Mouse (Mus musculus) intestine, postnatal 0 days (tissue): ENCODE data around the gene Tmed3. TPM values are rescaled to one million over a fixed set of nuclear protein-coding genes. Genes with fewer than 3 reads are reported as not detected.

Experiments used
- ATAC-seq: fragments of 200-750 bp; cut with Nextera tagmentation; 2 replicates; pipeline ENCODE4 v1.8.0; 2017; ENCODE audit warnings: mild to moderate bottlenecking, moderate TSS enrichment, moderate library complexity
- H3K27ac ChIP-seq: fragments of 300-500 bp; sonication (generic); 2 replicates; pipeline ENCODE4 v1.5.1; 2014; ENCODE audit warnings: mild to moderate bottlenecking, low read depth, low read length, moderate library complexity
- H3K27me3 ChIP-seq: fragments of 300-500 bp; sonication (generic); replicated peaks from 2 replicates; pipeline ENCODE4 v1.6.1; 2014; ENCODE audit warnings: low read length, mixed read lengths; ENCODE audit not compliant: control insufficient read depth, insufficient read depth
- H3K36me3 ChIP-seq: fragments of 300-500 bp; sonication (generic); 2 replicates; pipeline ENCODE4 v1.6.1; 2014; ENCODE audit warnings: mild to moderate bottlenecking, moderate library complexity; ENCODE audit not compliant: control insufficient read depth, insufficient read depth
- H3K4me1 ChIP-seq: fragments of 300-500 bp; sonication (generic); replicated peaks from 2 replicates; pipeline ENCODE4 v1.6.1; 2014; ENCODE audit warnings: antibody characterized with exemption, low read length, mixed read lengths; ENCODE audit not compliant: control insufficient read depth, insufficient read depth
- H3K4me2 ChIP-seq: fragments of 300-500 bp; sonication (generic); replicated peaks from 2 replicates; pipeline ENCODE4 v1.6.1; 2014; ENCODE audit warnings: low read depth, mild to moderate bottlenecking, moderate library complexity
- H3K4me3 ChIP-seq: fragments of 300-500 bp; sonication (generic); 2 replicates; pipeline ENCODE4 v1.5.1; 2014; ENCODE audit warnings: low read depth, low read length
- H3K9ac ChIP-seq: fragments of 300-500 bp; sonication (generic); 2 replicates; pipeline ENCODE4 v1.6.1; 2014; ENCODE audit warnings: mild to moderate bottlenecking, low read depth, low read length
- H3K9me3 ChIP-seq: fragments of 300-500 bp; sonication (generic); 2 replicates; pipeline ENCODE4 v1.6.1; 2016; ENCODE audit warnings: mixed run types; ENCODE audit not compliant: control insufficient read depth
- CTCF ChIP-seq: sonication (generic); IDR thresholded peaks from 2 replicates; pipeline ENCODE4 v1.5.1; 2016; ENCODE audit warnings: low read depth, mild to moderate bottlenecking, control low read depth, antibody characterized with exemption, moderate library complexity
- WGBS: fragments of 180-500 bp; shearing (Covaris S2); extraction: QIAGEN DNeasy Blood & Tissue Kit; methylation state at CpG from one replicate; pipeline ENCODE4 v1.1.7; 2014; 5-methylcytosine and 5-hydroxymethylcytosine counted together
- polyA plus RNA-seq: library from polyadenylated mRNA; unstranded; fragments of >200 nt; fragmentation: Nextera tagmentation; extraction: Ambion mirVana; gene quantifications from 2 replicates; pipeline ENCODE4 v1.2.1, GENCODE M21; 2015

The Tmed3 gene
- polyA plus RNA-seq: 115 TPM in 2 replicates

DNA sequence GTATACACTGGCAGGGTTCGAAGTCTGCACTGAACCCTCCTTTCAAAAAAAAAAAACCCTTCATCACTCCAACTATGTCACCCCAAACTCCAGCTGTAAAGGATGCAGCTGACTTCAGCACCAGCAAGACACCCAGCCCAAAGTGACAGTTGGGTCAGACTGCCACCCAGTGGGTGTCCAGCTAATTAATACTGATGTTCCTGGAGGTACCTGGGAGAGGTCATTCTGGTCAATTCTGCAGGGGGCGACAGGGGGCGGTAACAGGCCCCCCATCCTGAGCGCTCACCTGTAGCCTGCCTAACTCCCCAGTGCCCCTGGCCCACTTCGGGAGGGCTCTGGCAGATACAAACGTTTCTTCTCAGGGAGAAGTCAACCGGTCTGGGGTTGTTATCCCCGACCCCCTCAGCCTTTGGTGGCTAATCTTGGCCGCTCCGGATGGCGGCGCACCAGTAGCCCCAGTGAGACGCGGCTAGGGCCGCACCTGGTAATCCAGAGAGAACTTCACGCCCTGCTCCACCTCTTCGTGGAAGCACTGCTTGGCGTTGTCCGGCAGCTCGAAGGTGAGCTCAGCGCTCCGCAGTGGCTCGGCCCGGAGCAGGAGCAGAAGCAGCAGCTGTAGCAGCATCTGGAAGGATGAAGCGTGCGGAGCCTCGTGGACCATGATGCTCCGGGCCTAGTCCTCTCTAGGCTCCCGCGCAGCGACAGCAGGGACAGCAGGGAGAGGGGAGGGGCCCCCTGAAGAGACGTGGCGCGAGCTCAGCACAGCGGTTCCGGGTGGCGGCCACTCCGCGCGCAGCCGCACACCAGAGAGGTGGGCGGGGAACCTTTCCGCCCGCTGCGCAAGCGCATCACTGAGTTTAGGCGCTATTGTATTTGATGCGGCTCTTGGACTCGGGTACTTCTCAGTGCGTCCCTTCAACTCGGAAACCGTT, at the start of gene Tmed3:
Tmed3 (minus strand) TSS at position 804 of the 932 bp plus-strand sequence.
- WGBS: 2% methylated on average over 51 of the region's 52 CpGs
- Histone ChIP-seq H3K9ac (peak within 1 kb of the TSS; percentile 69), H3K4me1 (0 out of 2 replicates have a peak, but pooled peaks cover 2% of the 10 kb centered on the region), H3K36me3 (peaks cover 17% of the 10 kb centered on the region), H3K27ac (peak within 1 kb of the TSS; percentile 46), H3K4me3 (peak within 1 kb of the TSS; percentile 60), H3K9me3 (no peaks in the 10 kb centered on the region), H3K27me3 (no peaks in the 10 kb centered on the region), H3K4me2 (peak within 1 kb of the TSS; percentile 91)
- ATAC-seq: peak; percentile 98
- TF ChIP-seq CTCF: peak; percentile 57

DNA sequence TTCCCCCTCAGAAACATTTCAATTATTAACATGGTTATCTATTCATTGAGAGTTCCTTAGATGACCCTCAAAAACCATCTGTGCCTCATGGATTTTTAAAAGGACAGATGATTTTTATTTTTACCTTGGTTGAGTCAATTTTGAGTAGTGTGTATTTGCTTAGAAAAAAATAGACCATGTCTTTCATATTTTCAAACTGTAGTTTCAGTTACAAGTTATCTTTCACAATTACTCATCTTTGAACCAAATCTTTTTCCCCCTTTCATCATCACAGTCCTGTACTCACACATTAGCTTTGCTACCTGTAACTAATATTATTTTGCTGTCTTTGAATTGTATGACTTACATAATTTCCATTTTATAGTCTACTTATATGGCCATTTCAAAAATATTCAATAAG, 35.2 kb upstream of the Tmed3 start:
- no peak for ATAC-seq
- no peak overlapping the region for H3K4me3 ChIP-seq
- no peaks in the 10 kb centered on the region for H3K36me3 ChIP-seq
- no peaks in the 10 kb centered on the region for H3K4me1 ChIP-seq
- H3K9ac ChIP-seq: no peak overlapping the region
- no peak for TF ChIP-seq CTCF
- no peak overlapping the region for H3K27ac ChIP-seq
- 0 out of 2 replicates have a peak, but pooled peaks cover 4% of the 10 kb centered on the region for H3K27me3 ChIP-seq
- no peak overlapping the region for H3K4me2 ChIP-seq
- no peaks in the 10 kb centered on the region for H3K9me3 ChIP-seq

DNA sequence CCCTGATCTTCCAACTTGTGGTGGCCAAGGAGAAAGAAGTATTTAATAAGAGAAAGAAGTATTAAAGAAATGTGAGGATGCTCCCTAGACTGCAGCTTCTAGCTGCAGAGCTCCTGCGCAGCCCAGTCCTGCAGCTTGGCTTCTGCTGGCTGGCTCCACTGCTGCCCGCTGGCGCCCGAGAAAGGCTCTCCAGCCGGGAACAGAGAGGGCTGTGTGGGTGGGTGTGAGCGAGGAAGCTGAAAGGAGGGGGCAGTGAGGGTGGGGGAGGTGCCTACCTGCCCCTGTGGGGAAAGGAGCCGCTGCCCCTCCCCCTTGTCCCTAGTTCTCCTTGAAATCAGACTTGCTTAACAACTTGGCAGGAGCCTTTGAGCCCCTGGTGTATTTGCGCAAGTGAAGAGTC, 33.4 kb upstream of the Tmed3 start, which contains the start of gene Ankrd34c:
Ankrd34c (minus strand) TSS at position 181 of the 400 bp plus-strand sequence.
- ATAC-seq: no peak
- H3K4me1 ChIP-seq: no peaks in the 10 kb centered on the region
- H3K9ac ChIP-seq: no peak within 1 kb of the TSS
- no peak within 1 kb of the TSS for H3K4me3 ChIP-seq
- WGBS: 4% methylated on average over 8 of the region's 8 CpGs
- H3K36me3 ChIP-seq: no peaks in the 10 kb centered on the region
- H3K27ac ChIP-seq: no peak within 1 kb of the TSS
- no peak within 1 kb of the TSS for H3K4me2 ChIP-seq
- TF ChIP-seq CTCF: no peak
- 0 out of 2 replicates have a peak, but pooled peaks cover 4% of the 10 kb centered on the region for H3K27me3 ChIP-seq
- no peaks in the 10 kb centered on the region for H3K9me3 ChIP-seq

DNA sequence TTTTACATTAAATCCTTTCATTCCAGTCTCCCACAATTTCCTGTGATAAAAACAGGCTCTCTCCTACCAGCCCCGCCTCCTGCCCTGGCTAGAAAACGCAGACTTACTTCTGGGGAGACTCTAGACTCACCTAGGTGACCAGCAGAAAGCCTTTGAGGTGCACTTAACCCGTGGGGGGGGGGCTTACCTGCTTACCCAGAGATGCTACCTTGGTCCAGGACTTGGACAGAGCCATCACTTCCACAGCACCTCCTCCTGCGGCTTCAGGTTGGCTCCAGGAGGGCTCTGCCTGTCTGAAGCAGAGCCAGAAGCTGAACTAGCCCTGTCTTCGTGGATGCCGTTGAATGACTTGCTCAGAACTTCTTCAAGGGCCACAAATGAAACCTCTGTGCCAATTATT, 33.0 kb upstream of the Tmed3 start:
- no peak for TF ChIP-seq CTCF
- Histone ChIP-seq H3K27me3 (0 out of 2 replicates have a peak, but pooled peaks cover 4% of the 10 kb centered on the region), H3K36me3 (no peaks in the 10 kb centered on the region), H3K9me3 (no peaks in the 10 kb centered on the region), H3K4me1 (no peaks in the 10 kb centered on the region), H3K4me3 (no peak overlapping the region), H3K27ac (no peak overlapping the region), H3K4me2 (no peak overlapping the region), H3K9ac (no peak overlapping the region)
- no peak for ATAC-seq
- WGBS: 13% methylated on average over 6 of the region's 6 CpGs

DNA sequence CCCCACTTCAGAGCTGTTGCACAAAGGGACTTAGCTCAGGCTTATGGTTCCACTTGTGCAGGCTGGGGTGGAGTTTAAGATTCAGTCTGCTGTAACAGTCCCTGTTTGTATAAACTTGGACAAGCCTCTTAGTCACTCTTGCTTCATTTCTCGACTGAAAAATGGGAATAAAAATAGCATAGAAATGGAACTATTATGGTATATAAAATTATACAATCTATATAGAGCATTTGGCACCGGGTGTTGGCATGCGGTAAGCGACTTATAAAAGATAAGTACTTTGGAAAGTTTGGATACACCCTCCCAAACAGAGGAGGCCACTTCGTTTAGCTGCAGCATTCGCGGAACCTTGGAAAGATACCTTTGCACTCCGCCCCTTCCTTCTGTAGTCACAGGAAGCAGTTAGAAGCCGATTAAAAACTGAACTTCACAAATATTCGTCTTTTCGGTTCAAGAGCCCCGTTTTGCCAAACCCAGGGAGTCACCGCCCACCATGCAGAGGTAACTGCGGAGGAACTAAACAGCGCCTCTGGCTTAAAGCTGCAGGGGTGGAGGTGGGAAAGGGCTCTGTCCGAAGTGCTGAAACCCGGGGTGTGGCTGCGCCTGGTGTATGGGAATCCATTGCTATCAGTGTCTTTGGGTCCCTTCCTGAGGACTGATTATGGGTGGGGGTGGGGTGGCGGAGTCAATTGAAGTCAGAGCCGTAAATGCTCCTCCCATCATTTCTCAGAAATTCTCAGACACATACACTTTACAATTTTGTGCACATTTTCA, 32.3 kb upstream of the Tmed3 start:
- ATAC-seq: no peak
- WGBS: 7% methylated on average over 20 of the region's 20 CpGs
- no peak overlapping the region for H3K9ac ChIP-seq
- H3K9me3 ChIP-seq: no peaks in the 10 kb centered on the region
- H3K4me1 ChIP-seq: no peaks in the 10 kb centered on the region
- peak; percentile 33; the same call in 1 of the 2 replicates for TF ChIP-seq CTCF
- H3K36me3 ChIP-seq: no peaks in the 10 kb centered on the region
- no peak overlapping the region for H3K4me3 ChIP-seq
- no peak overlapping the region for H3K27ac ChIP-seq
- no peak overlapping the region for H3K4me2 ChIP-seq
- 0 out of 2 replicates have a peak, but pooled peaks cover 4% of the 10 kb centered on the region for H3K27me3 ChIP-seq

DNA sequence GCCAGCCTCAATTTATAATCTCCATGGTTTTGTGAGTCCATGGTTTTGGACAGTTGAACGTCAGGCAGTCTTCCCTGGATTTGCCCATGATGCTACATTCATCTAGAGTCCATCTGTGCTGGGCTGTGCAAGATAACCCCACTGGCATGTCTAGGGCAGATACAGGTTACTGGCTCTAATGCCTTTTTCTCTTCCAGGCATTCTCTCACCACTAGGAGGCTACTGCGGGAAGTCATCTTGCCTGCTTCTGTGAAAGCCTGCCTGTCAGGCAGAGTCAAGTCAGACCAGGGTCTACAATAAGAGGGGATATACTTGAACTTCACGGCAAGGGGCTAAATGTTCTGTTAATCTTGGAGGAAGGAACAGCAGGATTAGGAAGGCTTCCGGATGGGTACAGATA, 2.0 kb upstream of the Tmed3 start:
- no peak for ATAC-seq
- H3K27me3 ChIP-seq: no peaks in the 10 kb centered on the region
- H3K9me3 ChIP-seq: no peaks in the 10 kb centered on the region
- H3K36me3 ChIP-seq: no peaks in the 10 kb centered on the region
- H3K9ac ChIP-seq: no peak overlapping the region
- no peak overlapping the region for H3K4me3 ChIP-seq
- H3K4me2 ChIP-seq: no peak overlapping the region
- no peak overlapping the region for H3K27ac ChIP-seq
- WGBS: 27% methylated on average over 4 of the region's 4 CpGs
- 0 out of 2 replicates have a peak, but pooled peaks cover 2% of the 10 kb centered on the region for H3K4me1 ChIP-seq
- peak; percentile 71 for TF ChIP-seq CTCF
